Comparison of ENCODE assay signal across 10 mouse cellular contexts in the genomic region with DNA sequence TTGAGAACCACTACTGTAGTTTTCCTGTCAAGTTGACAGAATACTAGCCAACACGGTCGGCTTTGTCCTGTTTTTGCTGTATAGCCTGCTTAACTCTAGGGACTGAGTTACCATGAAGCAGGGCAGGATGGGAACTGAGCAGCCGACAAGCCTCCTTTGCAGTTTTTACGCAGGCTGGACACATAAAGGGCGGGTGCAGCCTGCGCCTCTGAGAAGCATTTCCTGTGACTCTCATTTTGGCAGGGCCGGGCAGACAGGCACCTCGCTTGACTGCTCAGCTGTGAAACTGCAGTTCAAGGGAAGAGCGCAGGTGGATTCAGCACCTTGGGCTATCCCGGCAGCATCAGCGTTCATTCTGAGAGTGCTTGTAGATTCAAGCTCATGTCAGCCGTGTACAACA. TPM values are rescaled to one million over a fixed set of nuclear protein-coding genes. Genes with fewer than 3 reads are reported as not detected.
DNase-seq lines count a peak whose midpoint lies in the region; ATAC-seq and TF ChIP-seq lines count a peak whose summit lies in the region.
"Had no signal": no experiment of that assay in that cellular context is flagged by ENCODE, and none has a peak within 500 bp of the region (broad histone marks: within the 10 kb centered on the region; RNA-seq: fewer than 3 reads in every experiment).

No protein-coding gene starts in this region.

- H3K9ac ChIP-seq in midbrain, postnatal 0 days (replicated peaks; ENCODE audit: low read length, poor library complexity, severe bottlenecking) = no peak overlapping the region
- no peak overlapping the region for H3K9ac ChIP-seq in intestine, postnatal 0 days (ENCODE audit: low read depth, low read length)
- H3K9ac ChIP-seq: lung, embryonic 15.5 days had no signal

- DNase-seq in embryo, embryonic 10 days (ENCODE audit: low spot score) = peak; percentile 31
- DNase-seq in embryo, embryonic 9.5 days (ENCODE audit: extremely low spot score) = no peak
- DNase-seq in R1 (ENCODE audit: low read depth, low spot score) = peak; percentile 79
- peak; percentile 50 for DNase-seq in heart, postnatal 4 days
- peak; percentile 44 for DNase-seq in midbrain, postnatal 0 days (ENCODE audit: low spot score)
- no peak for DNase-seq in urinary bladder, adult 18-20 months (ENCODE audit: low spot score in 2 of 2)
- no peak for DNase-seq in liver

- no peak overlapping the region for H3K27ac ChIP-seq in midbrain, postnatal 0 days (ENCODE audit: low read depth, low read length)
- no peak overlapping the region for H3K27ac ChIP-seq in intestine, postnatal 0 days (ENCODE audit: low read depth, low read length)
- H3K27ac ChIP-seq: lung, embryonic 15.5 days had no signal

- no peak overlapping the region for H3K4me2 ChIP-seq in midbrain, postnatal 0 days (ENCODE audit: low read depth, low read length, poor library complexity, severe bottlenecking)
- H3K4me2 ChIP-seq in intestine, postnatal 0 days (replicated peaks; ENCODE audit: low read depth) = no peak overlapping the region
- H3K4me2 ChIP-seq: lung, embryonic 15.5 days had no signal

- H3K27me3 ChIP-seq in midbrain, postnatal 0 days (ENCODE audit: insufficient read depth, low read length) = no peaks in the 10 kb centered on the region
- H3K27me3 ChIP-seq in intestine, postnatal 0 days (replicated peaks; ENCODE audit: control insufficient read depth, insufficient read depth, low read length) = no peaks in the 10 kb centered on the region
- H3K27me3 ChIP-seq: lung, embryonic 15.5 days had no signal

- no peaks in the 10 kb centered on the region for H3K9me3 ChIP-seq in midbrain, postnatal 0 days (ENCODE audit: low read length)
- H3K9me3 ChIP-seq in intestine, postnatal 0 days (ENCODE audit: control insufficient read depth) = no peaks in the 10 kb centered on the region
- H3K9me3 ChIP-seq: lung, embryonic 15.5 days had no signal

- no peak for TF ChIP-seq CTCF in midbrain, postnatal 0 days (IDR thresholded peaks at IDR 0.05)
- TF ChIP-seq CTCF in intestine, postnatal 0 days (IDR thresholded peaks at IDR 0.05; ENCODE audit: low read depth) = no peak

- no peaks in the 10 kb centered on the region for H3K36me3 ChIP-seq in midbrain, postnatal 0 days (ENCODE audit: insufficient read depth, low read length)
- no peaks in the 10 kb centered on the region for H3K36me3 ChIP-seq in intestine, postnatal 0 days (ENCODE audit: control insufficient read depth, insufficient read depth)
- H3K36me3 ChIP-seq: G1E; lung, embryonic 15.5 days had no signal

- peak; percentile 63 for ATAC-seq in midbrain, postnatal 0 days (ENCODE audit: low FRiP score)
- ATAC-seq in intestine, postnatal 0 days = no peak

- WGBS in midbrain, postnatal 0 days = 45% methylated on average over 12 of the region's 12 CpGs
- 67% methylated on average over 12 of the region's 12 CpGs for WGBS in intestine, postnatal 0 days

- H3K4me3 ChIP-seq in midbrain, postnatal 0 days (ENCODE audit: low read depth, low read length) = no peak overlapping the region
- H3K4me3 ChIP-seq in intestine, postnatal 0 days (ENCODE audit: low read depth, low read length) = no peak overlapping the region
- H3K4me3 ChIP-seq: lung, embryonic 15.5 days had no signal

- H3K4me1 ChIP-seq in midbrain, postnatal 0 days (ENCODE audit: insufficient read depth, low read length) = no peaks in the 10 kb centered on the region
- no peaks in the 10 kb centered on the region for H3K4me1 ChIP-seq in intestine, postnatal 0 days (replicated peaks; ENCODE audit: control insufficient read depth, insufficient read depth, low read length)

RNA-seq across cellular contexts. Expression of a gene that starts 35.9 kb away (rescaled TPM):
- total RNA-seq in heart, postnatal 4 days (2021) = 100 to 1,000 TPM; 160 TPM
- total RNA-seq in midbrain, postnatal 0 days (2014; rRNA removed) = 18.8 and 24.4 TPM in 2 replicates
- 10.7 and 12.1 TPM in 2 replicates for polyA plus RNA-seq in midbrain, postnatal 0 days (2015; fragmentation: Nextera tagmentation; extraction: Ambion mirVana)
- polyA plus RNA-seq in intestine, postnatal 0 days (2015; fragmentation: Nextera tagmentation; extraction: Ambion mirVana) = 9.6 and 12.4 TPM in 2 replicates
- polyA plus RNA-seq: G1E had no signal

Comparison
In these comparisons a context has a peak if more than half of its experiments do, and no peak if none do; other contexts are left out.
1. DNase-seq: peak in embryo, embryonic 10 days (single experiment), R1 (single experiment), heart, postnatal 4 days (single experiment) and midbrain, postnatal 0 days (single experiment); none in embryo, embryonic 9.5 days (single experiment), urinary bladder, adult 18-20 months (0 of 2) and liver (single experiment).